Mouse (Mus musculus): ENCODE measurements around the gene Xpo6.
A peak's percentile ranks its signal among the peaks of the same experiment; 100 is the strongest.

Xpo6 gene

DNA sequence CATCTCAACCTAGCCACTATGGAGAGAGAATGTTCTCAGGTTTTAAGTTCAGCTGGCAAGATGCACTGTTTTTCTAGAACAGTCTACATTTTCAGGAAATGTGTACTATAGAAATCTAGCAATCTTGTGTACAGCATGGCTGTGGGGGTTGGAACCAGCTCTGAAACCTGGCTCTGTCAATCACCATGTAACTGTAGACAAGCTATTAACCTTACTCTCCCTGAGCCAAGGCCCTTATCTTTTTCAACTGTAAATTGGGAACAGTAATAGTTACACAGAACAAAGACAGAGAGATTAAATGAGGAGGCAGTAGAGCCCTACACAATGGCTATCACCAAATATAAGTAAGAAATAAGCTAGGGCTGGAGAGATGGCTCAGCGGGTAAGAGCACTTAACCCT lies 8.8 kb downstream of the Xpo6 start:
- no peak for DNase-seq

DNA sequence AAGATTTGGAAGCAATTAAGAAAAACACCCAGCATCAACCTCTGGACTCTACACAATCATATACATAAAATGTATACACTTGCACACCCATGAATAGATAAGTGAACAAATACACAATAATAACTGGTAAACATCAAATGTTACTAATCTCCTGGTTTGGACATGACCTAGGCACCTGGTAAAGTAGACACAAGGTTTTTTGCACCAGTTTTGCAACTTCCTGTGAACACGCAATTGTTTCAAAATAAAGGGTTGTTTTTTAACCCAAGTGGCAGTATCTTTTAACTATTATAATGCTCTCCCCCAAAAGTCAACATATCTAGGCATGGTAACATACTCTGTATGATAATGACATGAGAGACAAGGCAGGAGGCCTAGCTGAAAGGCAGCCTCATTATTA lies 10.8 kb downstream of the Xpo6 start:
- DNase-seq: no peak

DNA sequence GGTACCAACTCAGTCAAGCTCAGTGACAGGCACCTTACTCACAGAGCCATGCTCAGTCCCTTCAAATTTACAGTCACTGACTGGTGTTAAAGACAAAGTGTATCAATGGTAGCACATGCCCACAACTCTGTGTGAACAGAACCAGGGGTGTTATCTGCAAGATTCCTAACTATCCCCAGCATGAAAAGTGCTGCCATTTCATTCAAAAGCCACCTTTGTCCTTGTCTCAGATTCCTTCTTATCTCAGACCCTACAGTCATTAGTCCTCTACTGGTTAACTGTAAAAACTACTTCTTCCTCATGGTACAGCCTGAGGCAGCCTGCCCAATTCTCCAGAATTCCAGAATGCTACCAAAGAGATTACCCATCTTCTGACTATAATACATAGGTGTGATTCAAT lies 14.3 kb downstream of the Xpo6 start:
- no peak for DNase-seq

DNA sequence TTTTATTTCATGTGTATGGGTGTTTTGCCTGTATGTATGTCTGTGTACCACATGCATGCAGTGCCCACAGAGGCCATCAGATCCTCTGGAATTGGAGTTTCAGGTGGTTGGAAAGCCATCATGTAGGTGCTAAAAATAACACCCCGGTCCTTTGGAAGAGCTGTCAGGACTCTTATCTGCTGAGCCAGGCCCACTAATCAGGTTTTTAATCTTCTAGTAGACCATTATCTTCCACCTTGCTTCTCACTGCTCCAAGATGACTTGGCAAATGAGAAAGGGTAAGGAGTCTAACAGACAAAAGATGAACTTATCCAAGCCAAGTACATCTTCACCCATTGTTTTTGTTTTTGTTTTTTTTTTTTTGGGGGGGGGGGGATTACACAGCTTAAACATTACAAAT lies 16.7 kb downstream of the Xpo6 start:
- DNase-seq: no peak

DNA sequence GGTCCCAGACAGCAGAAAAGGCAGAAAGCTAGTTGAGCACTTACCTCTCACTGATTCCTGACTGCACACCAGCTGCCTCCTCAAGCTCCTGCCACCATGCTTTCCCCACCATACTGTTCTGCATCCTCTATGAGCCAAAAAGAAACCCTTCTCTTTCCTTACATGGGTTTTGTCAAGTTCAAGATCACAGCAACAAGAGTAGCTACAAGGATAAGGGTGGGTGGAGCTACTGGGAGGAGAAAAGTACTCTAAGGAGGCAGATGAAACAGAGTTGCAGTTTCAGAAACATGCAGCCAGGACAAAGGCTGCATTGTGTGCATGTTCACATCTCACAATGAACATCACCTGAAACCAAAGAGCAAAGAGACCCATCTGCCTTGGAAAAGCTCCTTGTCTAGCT lies 18.8 kb downstream of the Xpo6 start:
- DNase-seq: no peak

DNA sequence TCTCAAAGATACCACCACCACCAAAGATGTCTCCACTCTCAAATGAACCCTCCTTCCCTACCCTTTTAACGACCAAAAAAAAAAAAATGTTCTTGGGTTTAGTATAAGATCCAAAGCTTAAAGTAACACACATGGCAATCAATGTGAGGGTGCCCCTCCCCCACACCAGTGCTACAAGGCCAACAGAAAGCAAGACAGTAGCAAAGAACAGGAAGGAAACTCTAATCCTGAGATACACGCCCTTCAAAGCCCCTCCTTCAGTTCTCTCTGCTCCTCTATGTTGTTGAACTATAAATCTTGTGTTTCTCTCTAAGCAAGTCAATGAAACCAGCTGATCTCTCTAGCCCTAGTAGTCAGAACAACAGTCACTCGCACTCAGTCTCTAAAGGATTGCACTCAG lies 19.3 kb downstream of the Xpo6 start:
- peak; percentile 34 for DNase-seq

DNA sequence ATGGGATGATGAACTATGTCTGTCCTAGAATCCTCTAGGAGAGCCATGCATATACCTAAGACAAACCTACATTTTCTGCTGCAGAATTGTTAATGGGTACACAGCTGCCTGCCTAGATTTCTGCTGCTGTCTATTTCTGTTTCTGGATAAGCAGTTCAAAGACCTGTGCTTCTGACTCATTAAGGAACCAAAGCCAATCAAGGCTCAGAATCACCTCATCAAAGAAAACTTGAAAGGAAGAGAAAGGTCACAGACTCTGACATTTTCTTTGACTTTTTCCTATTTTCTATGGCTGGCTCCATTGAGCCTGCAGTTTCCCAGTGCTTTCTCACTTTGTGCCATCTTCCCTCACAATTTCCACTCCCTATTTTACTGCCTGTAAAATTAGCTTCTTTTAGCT lies 21.5 kb downstream of the Xpo6 start:
- no peak for DNase-seq

DNA sequence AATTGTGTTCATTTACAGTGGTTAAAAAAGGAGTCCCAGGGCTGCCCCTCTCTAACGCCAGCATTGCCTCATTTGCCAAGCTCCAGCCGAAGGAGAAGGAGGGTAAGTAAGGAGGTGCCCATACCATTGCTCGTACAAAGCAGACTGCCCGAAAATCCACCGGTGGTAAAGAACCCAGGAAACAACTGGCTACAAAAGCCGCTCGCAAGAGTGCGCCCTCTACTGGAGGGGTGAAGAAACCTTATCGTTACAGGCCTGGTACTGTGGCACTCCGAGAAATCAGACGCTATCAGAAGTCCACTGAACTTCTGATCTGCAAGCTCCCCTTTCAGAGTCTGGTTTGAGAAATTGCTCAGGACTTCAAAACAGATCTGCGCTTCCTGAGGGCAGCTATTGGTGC lies 24.3 kb downstream of the Xpo6 start:
- no peak for DNase-seq

DNA sequence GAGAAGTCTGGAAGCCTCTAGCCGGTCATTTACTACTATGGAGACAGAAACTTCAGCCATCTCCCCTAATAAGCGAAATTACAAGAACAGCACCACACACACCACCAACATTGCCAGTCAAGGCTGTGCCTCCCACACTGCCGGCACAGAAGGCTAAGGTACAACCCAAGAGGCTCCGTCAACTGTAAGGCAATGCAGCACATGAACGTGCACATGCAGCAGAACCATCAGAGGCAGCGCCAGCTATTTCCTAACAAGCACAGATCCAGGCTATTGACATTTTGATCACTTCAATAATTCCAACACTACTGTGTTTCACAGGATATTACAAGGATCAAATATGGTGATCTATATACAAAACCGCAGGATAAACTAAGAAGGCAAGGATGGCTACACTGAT lies 24.8 kb downstream of the Xpo6 start:
- no peak for DNase-seq

DNA sequence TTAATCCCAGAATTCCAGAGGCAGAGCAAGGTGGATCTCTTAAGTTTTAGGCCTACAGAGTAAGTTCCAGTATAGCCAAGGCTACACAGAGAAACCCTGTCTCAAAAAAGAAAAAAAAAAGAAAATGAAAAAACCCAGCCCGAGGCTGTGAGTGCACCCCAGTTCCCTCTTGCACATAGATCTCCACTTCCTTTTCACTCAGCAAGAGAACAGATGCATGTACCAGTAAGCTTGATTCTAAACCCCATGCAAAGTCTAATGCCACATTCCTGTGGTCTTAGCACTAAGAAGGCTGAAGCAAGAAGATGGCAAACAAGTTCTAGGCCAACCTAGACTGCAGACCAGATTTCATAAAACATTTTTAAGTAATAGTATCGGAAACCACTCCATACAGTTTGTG lies 25.4 kb downstream of the Xpo6 start:
- no peak for DNase-seq

DNA sequence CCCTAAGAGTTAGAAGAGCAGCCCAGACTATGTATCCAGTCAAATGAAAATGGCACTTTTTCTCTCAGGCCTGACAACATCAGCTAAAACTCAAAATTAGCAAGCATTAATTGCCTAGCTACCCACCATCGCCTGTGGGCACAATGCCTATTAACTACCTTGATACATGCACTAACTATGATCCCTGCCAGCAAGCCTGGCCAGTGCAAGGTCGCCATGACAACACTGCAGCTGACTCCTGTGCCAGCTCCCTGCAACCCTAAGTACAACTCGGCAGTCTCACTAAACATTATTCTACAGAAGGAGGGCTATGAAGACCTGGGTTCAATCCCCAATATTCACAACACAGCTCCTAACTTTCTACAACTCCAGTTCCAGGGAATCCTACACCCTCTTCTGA lies 28.3 kb downstream of the Xpo6 start:
- DNase-seq: no peak

DNA sequence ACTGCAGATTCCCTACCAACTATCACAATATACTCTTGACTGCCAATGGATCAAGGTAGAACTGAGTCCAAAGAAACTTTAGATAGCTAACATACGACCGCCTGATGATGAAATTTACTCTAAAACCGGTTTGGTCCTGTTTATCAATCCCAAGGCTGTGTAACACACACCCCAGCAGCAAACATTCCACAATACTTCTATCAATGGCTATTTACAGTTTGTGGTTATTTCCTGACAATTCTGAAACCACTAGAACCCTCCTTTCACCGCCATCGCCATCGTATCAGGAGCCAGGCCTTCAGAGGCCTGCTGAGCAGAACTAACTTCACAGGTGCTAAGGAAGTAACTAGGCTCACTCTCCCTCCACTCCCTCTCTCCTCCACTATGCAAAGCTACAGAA lies 31.7 kb downstream of the Xpo6 start:
- no peak for DNase-seq

DNA sequence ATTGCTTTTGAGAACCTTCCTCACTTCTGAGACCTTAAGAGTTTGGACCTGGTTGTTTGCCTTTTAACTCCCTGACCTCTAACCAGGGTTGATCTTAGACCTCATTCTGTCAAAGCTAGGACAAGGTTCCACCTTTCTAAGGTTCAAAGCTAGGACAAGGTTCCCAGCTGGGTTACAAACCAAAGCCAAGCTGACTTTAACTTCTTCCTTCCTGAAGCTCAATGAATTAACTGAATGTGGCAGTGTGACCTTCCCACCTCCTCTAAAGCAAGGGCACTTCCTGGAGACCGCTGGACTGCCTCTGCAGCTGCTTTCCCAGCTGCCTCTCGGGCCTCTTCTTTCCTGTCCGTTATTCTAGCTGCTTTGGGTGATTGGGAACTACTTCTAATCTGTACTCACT lies 32.9 kb downstream of the Xpo6 start:
- DNase-seq: no peak

DNA sequence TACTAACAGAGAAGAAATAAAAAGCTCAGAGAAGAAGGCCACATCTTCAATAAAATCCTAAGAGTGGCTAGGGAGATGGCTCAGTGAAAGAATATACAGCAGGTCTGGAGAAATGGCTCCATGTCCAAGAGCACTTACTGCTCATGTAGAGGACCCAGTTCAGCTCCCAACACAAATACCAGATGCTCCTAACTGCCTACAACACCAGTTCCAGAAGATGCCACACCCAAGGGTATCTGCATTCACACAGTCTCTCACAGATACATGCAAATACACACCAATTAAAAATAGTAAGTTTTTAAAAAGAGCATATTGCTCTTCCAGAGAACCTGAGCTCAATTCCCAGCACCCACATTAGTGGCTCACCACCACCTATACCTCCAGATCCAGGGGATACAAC lies 33.7 kb downstream of the Xpo6 start:
- no peak for DNase-seq

DNA sequence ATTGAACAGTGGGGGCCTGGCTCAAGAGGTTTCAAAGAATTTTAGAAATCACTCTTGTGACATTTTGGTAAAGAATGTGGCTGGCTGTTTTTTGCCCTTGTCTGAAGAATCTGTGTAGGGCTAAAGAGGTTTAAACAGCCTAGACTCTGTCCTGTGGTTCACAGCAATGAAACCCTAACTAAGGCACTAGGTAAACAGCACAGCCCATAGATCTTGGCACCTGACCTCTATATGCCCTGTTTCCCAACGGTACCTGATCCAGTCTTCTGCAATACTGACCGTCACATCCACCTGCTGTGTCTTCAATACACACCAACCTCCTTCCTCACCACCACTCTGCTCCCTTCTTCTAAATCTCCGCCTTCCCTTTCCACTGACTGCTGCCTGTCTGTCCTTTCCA lies 42.1 kb downstream of the Xpo6 start:
- no peak for DNase-seq

DNA sequence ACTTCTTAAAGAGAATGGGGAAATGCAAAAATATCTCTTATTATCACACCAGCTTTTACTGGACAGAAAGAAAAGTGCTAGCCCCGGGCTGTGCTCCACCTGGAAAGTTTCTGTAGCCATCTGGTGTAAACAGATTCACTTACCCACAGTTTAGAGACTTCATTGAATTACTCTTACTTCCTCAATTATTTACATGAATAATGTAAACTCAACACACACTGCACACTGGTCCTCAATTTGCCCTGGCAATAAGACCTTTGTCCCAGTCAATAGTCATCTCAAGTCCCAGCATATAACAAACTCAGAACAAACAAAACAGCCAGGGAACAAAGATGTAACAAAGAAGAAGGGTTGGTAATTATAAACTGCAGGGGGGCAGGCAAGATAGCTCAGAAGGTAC lies 44.6 kb downstream of the Xpo6 start:
- no peak for DNase-seq

DNA sequence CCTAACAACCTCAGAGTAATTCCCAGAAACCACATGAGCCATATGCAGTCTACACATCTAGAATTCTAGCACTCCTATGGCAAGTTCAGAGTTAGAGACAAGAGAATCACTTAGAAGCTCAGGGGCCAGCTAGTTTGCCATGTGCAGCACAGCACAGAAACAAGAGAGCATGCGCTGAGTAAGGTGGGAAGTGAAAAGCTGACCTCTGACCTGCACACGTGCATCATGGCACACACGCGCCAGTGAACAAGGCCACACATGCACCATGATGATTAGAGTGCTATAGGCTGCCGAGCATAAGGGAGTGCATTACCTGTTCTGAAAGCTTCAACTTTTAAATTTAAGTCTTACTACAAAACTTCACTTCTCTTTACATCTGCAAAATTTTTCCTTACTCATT lies 45.6 kb downstream of the Xpo6 start:
- no peak for DNase-seq

DNA sequence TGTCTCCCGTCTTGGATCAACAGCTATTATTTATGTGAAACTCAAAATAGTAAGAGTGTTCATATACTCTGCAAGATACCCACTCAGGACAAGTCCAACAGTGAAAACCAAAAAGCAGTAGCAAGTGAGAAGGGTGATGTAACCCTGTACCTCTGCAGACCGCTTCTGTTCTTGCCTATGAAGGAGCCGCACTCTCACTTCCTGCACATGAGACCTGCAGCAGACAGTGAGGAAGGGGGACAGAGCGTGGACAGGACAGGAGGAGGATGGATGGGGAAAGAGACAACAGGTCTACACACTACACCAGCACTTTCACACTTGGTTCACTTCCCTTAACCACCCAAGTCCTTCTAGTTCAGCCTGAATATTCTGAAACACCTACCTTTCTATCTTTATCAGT lies 48.0 kb downstream of the Xpo6 start:
- no peak for DNase-seq

DNA sequence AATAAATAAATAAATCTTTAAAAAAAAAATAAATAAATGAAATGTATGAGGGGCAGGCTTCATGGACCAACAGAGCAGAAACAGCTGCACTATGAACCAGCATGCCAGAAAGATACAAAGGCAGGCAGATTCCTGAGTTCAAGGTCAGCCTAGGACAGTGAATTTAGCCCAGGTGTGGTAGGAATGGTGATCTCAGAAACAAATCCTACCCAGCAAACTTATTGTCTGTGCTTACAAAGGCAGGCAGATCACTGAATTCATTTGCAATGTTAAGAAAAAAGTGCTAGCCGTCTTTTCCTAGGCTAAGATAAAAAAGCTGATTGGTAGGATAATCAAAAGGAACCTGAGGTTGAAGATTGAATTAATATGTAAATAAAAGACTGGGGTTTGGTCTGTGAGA lies 54.1 kb downstream of the Xpo6 start:
- DNase-seq: no peak

DNA sequence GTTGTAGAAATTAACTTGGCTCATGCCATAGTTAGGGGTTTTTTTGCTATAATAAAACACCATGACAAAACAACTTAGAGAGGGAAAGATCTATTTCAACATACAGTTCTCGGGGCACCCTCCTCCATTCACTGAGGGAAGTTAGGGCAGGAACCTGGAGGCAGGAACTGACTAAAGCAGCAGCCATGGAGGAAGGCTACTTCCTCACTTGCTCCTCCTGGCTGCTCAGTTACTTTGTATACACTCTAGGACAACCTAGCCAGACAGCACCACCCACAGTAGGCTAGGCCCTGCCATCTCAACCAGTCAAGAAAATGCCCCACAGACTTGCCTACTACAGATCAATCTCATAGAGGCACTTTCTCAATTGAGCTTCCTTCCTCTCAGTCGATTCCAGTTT lies 55.9 kb downstream of the Xpo6 start:
- DNase-seq: no peak

DNA sequence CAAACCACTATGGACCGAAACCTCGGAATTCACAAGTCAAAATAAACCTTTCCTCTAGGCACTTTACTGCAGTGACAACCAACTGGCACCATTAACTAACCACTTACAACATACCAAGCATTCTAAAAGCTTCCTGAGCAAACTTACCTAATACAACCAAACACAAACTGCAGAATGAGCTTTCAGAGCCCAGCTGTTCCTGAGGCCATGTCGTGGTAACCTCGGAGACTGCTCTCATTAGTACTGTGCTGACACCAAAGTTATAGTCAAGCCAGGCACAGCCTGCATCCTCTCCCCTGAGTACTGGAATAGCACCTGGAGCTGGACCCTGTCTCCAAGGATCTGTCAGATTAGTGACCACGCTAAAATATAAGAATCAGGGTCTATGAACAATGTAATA lies 62.5 kb downstream of the Xpo6 start:
- no peak for DNase-seq

DNA sequence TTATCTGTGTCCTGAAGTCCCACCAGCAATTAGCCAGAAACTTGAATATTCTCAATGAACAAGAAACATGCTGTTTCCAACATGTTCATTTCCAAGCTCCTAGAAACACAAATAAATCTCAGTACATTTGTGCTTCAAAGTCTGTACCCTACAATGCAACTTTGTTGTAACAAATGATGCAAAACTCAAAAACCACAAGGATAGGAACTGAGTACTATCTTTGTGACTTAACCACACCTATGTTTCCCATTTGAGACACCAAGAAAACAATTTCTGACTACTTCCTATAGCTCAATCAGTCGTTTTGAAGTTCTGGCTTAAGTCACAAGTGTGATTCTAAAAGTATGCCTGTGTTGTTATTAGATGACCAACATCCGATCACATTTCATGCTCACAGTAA lies 64.9 kb downstream of the Xpo6 start:
- DNase-seq: no peak

DNA sequence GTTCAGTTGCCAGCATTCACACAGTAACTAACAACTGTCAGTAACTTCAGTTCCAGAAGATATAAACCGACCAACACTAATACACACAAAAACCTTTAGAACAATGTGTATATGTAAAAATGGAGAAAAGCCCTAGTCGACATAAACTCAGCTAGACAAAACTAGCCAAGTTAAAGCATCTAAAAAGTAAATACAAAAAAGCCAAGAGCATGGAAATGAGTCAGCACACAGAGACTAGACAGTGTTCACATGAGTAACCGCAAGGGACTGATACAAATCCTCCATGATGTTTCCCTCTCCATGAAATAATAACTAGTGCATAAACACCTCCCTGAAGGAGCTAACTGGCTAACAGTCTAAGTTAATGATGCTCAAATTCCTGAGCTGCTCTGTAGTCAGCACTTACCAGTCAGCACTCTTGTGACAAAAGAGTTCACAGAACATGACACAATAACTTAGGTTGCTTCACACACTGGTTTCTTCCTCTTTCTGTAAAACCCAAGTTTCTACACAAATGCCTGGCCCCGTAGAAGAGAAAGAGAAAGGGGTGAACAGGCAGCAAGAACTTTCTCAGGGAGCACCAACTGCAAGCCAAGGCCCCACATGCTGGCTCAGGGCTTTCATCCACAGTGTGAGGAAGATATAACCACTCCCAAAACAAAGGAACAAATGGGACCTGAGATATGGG lies 65.5 kb downstream of the Xpo6 start:
- no peak for DNase-seq

DNA sequence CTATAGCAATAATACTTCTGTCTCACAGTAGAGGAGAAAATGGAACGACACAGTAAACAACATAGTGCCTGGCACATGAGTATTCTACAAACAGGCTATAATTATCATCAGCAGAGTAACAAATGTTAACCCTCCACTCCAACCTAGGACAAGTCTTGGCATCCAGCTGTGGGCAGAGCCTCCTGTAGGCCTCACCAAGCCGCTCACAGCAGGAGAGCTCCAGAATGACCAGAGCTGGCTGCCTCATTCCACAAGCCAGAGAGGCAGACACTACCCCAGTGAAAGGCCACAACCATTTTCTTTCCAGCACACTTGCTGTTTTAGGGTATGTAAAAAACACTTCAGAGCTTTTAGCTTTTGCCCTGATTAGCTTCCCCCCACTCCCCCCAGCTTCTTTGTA lies 72.6 kb downstream of the Xpo6 start:
- no peak for DNase-seq

DNA sequence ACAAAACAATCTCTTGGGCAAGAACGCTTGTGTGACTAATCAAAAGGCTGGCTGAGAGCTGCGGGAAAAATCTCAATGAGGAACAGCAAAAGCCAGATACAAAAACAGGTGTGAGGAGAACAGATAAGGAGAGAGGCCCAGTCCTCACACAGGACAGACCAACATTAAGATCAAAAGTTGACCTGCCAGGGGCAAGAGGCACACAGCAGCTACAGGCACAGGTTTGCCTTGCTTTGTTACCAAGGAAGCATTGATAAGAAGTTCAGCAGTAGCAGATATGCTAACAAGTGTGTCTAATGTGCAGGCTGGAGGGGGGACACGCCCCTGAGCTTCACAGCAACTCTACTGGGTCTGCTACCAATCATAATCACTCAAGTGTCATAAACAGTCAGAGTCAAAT lies 73.8 kb downstream of the Xpo6 start:
- no peak for DNase-seq

DNA sequence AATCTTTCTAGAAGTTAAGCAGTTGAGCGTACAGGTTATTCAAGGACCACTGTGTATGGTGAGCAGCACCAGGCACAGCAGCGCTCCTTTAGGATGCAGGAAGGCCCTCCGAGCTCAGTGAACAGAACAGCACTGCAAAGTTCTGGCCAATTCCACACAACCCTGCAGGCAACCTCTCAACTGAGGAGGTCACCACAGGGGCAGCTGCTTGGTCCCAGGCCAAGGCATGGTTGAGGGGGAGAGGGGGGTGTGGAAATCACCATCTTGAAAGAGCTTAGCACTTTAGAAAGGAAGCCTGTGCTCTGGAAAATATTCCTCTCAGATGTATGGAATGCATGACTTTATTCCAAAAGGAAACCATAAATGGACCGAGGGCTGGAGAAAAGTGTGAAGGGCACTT lies 78.8 kb downstream of the Xpo6 start:
- DNase-seq: peak; percentile 31
